Mouse (Mus musculus) adrenal gland, adult 2 months (tissue): ENCODE results near the gene Tmigd3. TPM values are rescaled to one million over a fixed set of nuclear protein-coding genes. Genes with fewer than 3 reads are reported as not detected.
A peak's percentile ranks its signal among the peaks of the same experiment; 100 is the strongest.
"Not testable (repeated sequence)": the region's sequence is repeated elsewhere in the genome, so short reads cannot be mapped to it uniquely, and the experiment has no call there.

Experiments used
- DNase-seq: peaks from one replicate; pipeline ENCODE4 v3.0.0; 2021
- polyA plus RNA-seq: library from polyadenylated mRNA; depleted of rRNA; stranded (reverse); fragments of >200 nt; gene quantifications from 2 replicates; pipeline ENCODE4 v1.2.3, GENCODE M21; 2012
- total RNA-seq, 2 experiments: library from RNA; stranded (reverse); gene quantifications; 2 replicates each; pipeline ENCODE4 v1.2.3; 2021

Tmigd3 gene
- total and polyA plus RNA-seq, 3 experiments = not detected

- no peak for DNase-seq
Observed at GRCm38 (mm10) chr3:105904213-105904612, 33.5 kb downstream of the Tmigd3 start.

GRCm38 (mm10) chr3:105904721-105905120 lies 34.0 kb downstream of the Tmigd3 start:
- DNase-seq = no peak

GRCm38 (mm10) chr3:105907956-105908655 lies 37.4 kb downstream of the Tmigd3 start:
- DNase-seq = no peak

- DNase-seq = no peak
Observed at GRCm38 (mm10) chr3:105908976-105909375, 38.3 kb downstream of the Tmigd3 start.

- no peak for DNase-seq
Observed at GRCm38 (mm10) chr3:105910519-105911190, 40.0 kb downstream of the Tmigd3 start.

GRCm38 (mm10) chr3:105912097-105912880 lies 41.6 kb downstream of the Tmigd3 start:
- peak; percentile 27 for DNase-seq

- DNase-seq = no peak
Observed at GRCm38 (mm10) chr3:105913839-105914681, 43.4 kb downstream of the Tmigd3 start.

- no peak for DNase-seq
Observed at GRCm38 (mm10) chr3:105915281-105915680, 44.6 kb downstream of the Tmigd3 start.

- DNase-seq = not testable (repeated sequence)
Observed at GRCm38 (mm10) chr3:105916455-105916854, 45.8 kb downstream of the Tmigd3 start.

- DNase-seq = no peak
Observed at GRCm38 (mm10) chr3:105917656-105918354, 47.1 kb downstream of the Tmigd3 start.

GRCm38 (mm10) chr3:105918355-105918745 lies 47.6 kb downstream of the Tmigd3 start:
- no peak for DNase-seq

- DNase-seq = not testable (repeated sequence)
Observed at GRCm38 (mm10) chr3:105920743-105921142, 50.0 kb downstream of the Tmigd3 start.

GRCm38 (mm10) chr3:105921959-105922358 lies 51.3 kb downstream of the Tmigd3 start:
- DNase-seq = no peak

GRCm38 (mm10) chr3:105924616-105925015 lies 53.9 kb downstream of the Tmigd3 start:
- no peak for DNase-seq

- DNase-seq = no peak
Observed at GRCm38 (mm10) chr3:105927561-105928194, 57.0 kb downstream of the Tmigd3 start.

- DNase-seq = no peak
Observed at GRCm38 (mm10) chr3:105928195-105928569, 57.5 kb downstream of the Tmigd3 start.

- DNase-seq = no peak
Observed at GRCm38 (mm10) chr3:105928781-105929180, 58.1 kb downstream of the Tmigd3 start.

- DNase-seq = no peak
Observed at GRCm38 (mm10) chr3:105929821-105930220, 59.1 kb downstream of the Tmigd3 start.

GRCm38 (mm10) chr3:105931095-105931494 lies 60.4 kb downstream of the Tmigd3 start:
- DNase-seq = no peak

GRCm38 (mm10) chr3:105932240-105933071 lies 61.8 kb downstream of the Tmigd3 start, which contains the start of gene I830077J02Rik:
TSS of gene I830077J02Rik (minus strand) at chr3:105932664.
- DNase-seq = no peak
